Mouse (Mus musculus) heart, embryonic 12.5 days (tissue): ENCODE measurements at regions not wholly inside any gene's neighbourhood (a gene's known extent, or its start where the extent isn't known, plus 50 kb on each side); places are given as distances from the start of the nearest gene placed in this dataset.

ENCODE experiments used
- ATAC-seq: fragments of 200-750 bp; cut with Nextera tagmentation; 2 replicates; pipeline ENCODE4 v1.8.0; 2017; ENCODE audit warnings: moderate TSS enrichment, moderate library complexity; ENCODE audit not compliant: insufficient number of reproducible peaks, low FRiP score
- H3K27ac ChIP-seq: fragments of 300-500 bp; sonication (generic); 2 replicates; pipeline ENCODE4 v1.5.1; 2016; ENCODE audit warnings: mild to moderate bottlenecking, moderate library complexity; ENCODE audit not compliant: poor library complexity, severe bottlenecking
- H3K27me3 ChIP-seq: fragments of 300-500 bp; sonication (generic); replicated peaks from 2 replicates; pipeline ENCODE4 v1.6.1; 2016; ENCODE audit warnings: mild to moderate bottlenecking, moderate library complexity
- H3K36me3 ChIP-seq: fragments of 300-500 bp; sonication (generic); 2 replicates; pipeline ENCODE4 v1.6.1; 2016; ENCODE audit warnings: mild to moderate bottlenecking, moderate library complexity
- H3K4me1 ChIP-seq: fragments of 300-500 bp; sonication (generic); replicated peaks from 2 replicates; pipeline ENCODE4 v1.6.1; 2016; ENCODE audit warnings: mild to moderate bottlenecking
- H3K4me2 ChIP-seq: fragments of 300-500 bp; sonication (generic); 2 replicates; pipeline ENCODE4 v1.6.1; 2016; ENCODE audit warnings: mild to moderate bottlenecking, moderate library complexity
- H3K4me3 ChIP-seq: fragments of 300-500 bp; sonication (generic); 2 replicates; pipeline ENCODE4 v1.5.1; 2016; ENCODE audit warnings: mild to moderate bottlenecking
- H3K9ac ChIP-seq: fragments of 300-500 bp; sonication (generic); 2 replicates; pipeline ENCODE4 v1.6.1; 2016; ENCODE audit warnings: mild to moderate bottlenecking, moderate library complexity
- H3K9me3 ChIP-seq: fragments of 300-500 bp; sonication (generic); replicated peaks from 2 replicates; pipeline ENCODE4 v1.6.1; 2016; ENCODE audit warnings: mild to moderate bottlenecking, moderate library complexity
- WGBS: fragments of 180-500 bp; shearing (Covaris S2); methylation state at CpG from one replicate; pipeline ENCODE4 v1.1.7; 2016; 5-methylcytosine and 5-hydroxymethylcytosine counted together

DNA sequence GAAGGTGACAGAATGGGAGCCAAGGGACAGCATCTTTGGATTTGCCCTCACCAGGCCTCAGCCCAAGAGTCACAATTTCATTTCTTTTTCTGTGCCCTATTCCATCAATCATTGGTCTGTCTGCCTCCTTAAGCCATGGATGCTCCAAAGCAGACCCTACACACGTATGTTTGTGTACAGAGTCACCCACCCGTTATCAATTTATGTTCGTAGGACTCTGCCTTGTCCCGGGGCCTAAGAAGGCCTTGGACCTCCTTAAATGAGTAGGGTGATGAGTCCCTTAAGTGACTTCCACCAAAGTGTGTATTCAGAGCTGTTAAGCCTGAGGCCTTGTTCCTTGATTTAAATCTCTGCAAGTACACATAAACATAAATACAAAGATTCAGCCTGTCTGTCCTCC is 50.1 kb upstream of the Polg start:
- Histone ChIP-seq H3K36me3 (no peaks in the 10 kb centered on the region), H3K9me3 (no peaks in the 10 kb centered on the region), H3K27me3 (peaks cover 82% of the 10 kb centered on the region), H3K4me2 (no peak overlapping the region), H3K4me3 (no peak overlapping the region), H3K9ac (no peak overlapping the region), H3K4me1 (peaks cover 22% of the 10 kb centered on the region), H3K27ac (no peak overlapping the region)
- WGBS: 77% methylated on average over 4 of the region's 4 CpGs
- no peak for ATAC-seq
